Mouse (Mus musculus) urinary bladder, postnatal 25 days (tissue): Measurements from ENCODE around the gene Epha4.

ENCODE experiments used
- DNase-seq: peaks from one replicate; pipeline ENCODE4 v3.0.0; 2022; ENCODE audit warnings: low spot score

Epha4 gene

GRCm38 (mm10) chr1:77475808-77476413 lies 39.0 kb downstream of the Epha4 start:
- no peak for DNase-seq

GRCm38 (mm10) chr1:77473446-77474376 lies 41.2 kb downstream of the Epha4 start:
- no peak for DNase-seq

- DNase-seq = no peak
Observed at GRCm38 (mm10) chr1:77472566-77472965, 42.3 kb downstream of the Epha4 start.

- no peak for DNase-seq
Observed at GRCm38 (mm10) chr1:77471447-77471846, 43.4 kb downstream of the Epha4 start.

- DNase-seq = no peak
Observed at GRCm38 (mm10) chr1:77471037-77471436, 43.9 kb downstream of the Epha4 start.

GRCm38 (mm10) chr1:77468717-77469314 lies 46.1 kb downstream of the Epha4 start:
- no peak for DNase-seq

- no peak for DNase-seq
Observed at GRCm38 (mm10) chr1:77465524-77465923, 49.4 kb downstream of the Epha4 start.

GRCm38 (mm10) chr1:77464108-77464507 lies 50.8 kb downstream of the Epha4 start:
- DNase-seq = no peak

GRCm38 (mm10) chr1:77461877-77462615 lies 52.8 kb downstream of the Epha4 start:
- no peak for DNase-seq

GRCm38 (mm10) chr1:77460831-77461629 lies 53.9 kb downstream of the Epha4 start:
- DNase-seq = no peak

GRCm38 (mm10) chr1:77458751-77459385 lies 56.0 kb downstream of the Epha4 start:
- DNase-seq = no peak

- DNase-seq = no peak
Observed at GRCm38 (mm10) chr1:77457446-77457800, 57.5 kb downstream of the Epha4 start.

- DNase-seq = no peak
Observed at GRCm38 (mm10) chr1:77456695-77457445, 58.0 kb downstream of the Epha4 start.

- DNase-seq = no peak
Observed at GRCm38 (mm10) chr1:77453811-77454210, 61.1 kb downstream of the Epha4 start.

GRCm38 (mm10) chr1:77452721-77453120 lies 62.2 kb downstream of the Epha4 start:
- no peak for DNase-seq

- DNase-seq = no peak
Observed at GRCm38 (mm10) chr1:77451541-77451940, 63.3 kb downstream of the Epha4 start.

- DNase-seq = no peak
Observed at GRCm38 (mm10) chr1:77450201-77450600, 64.7 kb downstream of the Epha4 start.

- DNase-seq = no peak
Observed at GRCm38 (mm10) chr1:77447061-77447614, 67.8 kb downstream of the Epha4 start.

- no peak for DNase-seq
Observed at GRCm38 (mm10) chr1:77446438-77446837, 68.5 kb downstream of the Epha4 start.

GRCm38 (mm10) chr1:77444648-77445047 lies 70.2 kb downstream of the Epha4 start:
- no peak for DNase-seq
